Mouse (Mus musculus): ENCODE measurements around the gene Dusp16.

DNA sequence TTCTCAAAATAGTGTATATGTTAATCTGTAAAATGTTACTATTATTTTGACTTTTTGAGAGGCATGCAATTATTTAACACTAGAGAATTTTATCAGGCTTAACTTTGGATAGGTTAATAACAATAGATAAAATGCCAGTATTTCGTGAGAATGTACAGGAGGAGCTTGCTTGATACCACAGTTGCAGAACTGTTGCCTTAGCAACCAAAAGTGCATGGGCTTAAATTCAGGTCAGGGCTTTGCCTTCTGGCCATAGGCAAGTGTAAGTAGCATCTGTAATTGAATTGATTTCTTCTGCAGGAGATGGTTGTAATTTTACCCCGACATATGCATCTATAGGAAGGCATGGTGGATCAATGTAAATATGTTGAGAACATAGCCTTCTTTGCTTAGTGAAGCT lies 107.4 kb downstream of the Dusp16 start:
- TF ChIP-seq CTCF (IDR thresholded peaks at IDR 0.05; ENCODE audit: borderline replicate concordance, control insufficient read depth, extremely low read depth, insufficient read depth, low read length, poor library complexity), result no peak
- no peak for TF ChIP-seq POLR2A (IDR thresholded peaks at IDR 0.05; ENCODE audit: control insufficient read depth, extremely low read depth, insufficient read depth, low read length, poor library complexity)
